In the genomic region with DNA sequence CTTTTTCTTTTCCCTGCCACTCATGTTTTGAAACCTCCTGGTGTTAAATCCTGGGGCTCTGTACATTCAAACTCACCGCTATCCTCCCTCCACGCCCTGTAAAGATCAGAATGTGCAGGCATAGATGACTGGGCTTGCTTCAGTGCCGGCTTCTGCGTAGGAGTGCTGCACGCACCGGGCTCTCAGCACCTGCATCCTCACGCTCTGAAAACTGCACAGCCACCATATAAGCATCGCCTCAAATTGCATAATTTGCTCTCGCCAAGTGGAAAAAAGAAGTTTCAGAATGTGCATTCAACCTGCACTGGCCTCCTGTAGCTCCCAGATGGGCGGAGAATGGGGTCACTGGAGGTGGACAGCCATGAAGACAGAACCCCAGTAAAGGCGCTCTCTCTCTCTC, we compare ENCODE assay signal across 38 mouse cellular contexts. TPM values are rescaled to one million over a fixed set of nuclear protein-coding genes. Genes with fewer than 3 reads are reported as not detected.
DNase-seq lines count a peak whose midpoint lies in the region; ATAC-seq lines count a peak whose summit lies in the region.
"Had no signal": no experiment of that assay in that cellular context is flagged by ENCODE, and none has a peak within 500 bp of the region (broad histone marks: within the 10 kb centered on the region; RNA-seq: fewer than 3 reads in every experiment).

No protein-coding gene starts in this region.

- H3K4me1 ChIP-seq in kidney, embryonic 16.5 days (ENCODE audit: insufficient read depth, low read length) = no peaks in the 10 kb centered on the region
- H3K4me1 ChIP-seq in hindbrain, embryonic 10.5 days (replicated peaks) = no peaks in the 10 kb centered on the region
- H3K4me1 ChIP-seq: heart, embryonic 13.5 days; hindbrain, embryonic 15.5 days; limb, embryonic 13.5 days; lung, embryonic 15.5 days had no signal

- no peak overlapping the region for H3K9ac ChIP-seq in kidney, embryonic 16.5 days (replicated peaks; ENCODE audit: low read length)
- H3K9ac ChIP-seq: heart, embryonic 13.5 days; hindbrain, embryonic 15.5 days; limb, embryonic 13.5 days; lung, embryonic 15.5 days had no signal

- H3K4me3 ChIP-seq in kidney, embryonic 16.5 days (ENCODE audit: low read length) = no peak overlapping the region
- no peak overlapping the region for H3K4me3 ChIP-seq in hindbrain, embryonic 10.5 days
- H3K4me3 ChIP-seq: erythroblast, embryonic 14.5 days; heart, embryonic 13.5 days; hindbrain, embryonic 15.5 days; limb, embryonic 13.5 days; lung, embryonic 15.5 days had no signal

- intact Hi-C loops in left cerebral cortex, postnatal 36 days (cut with DNase I) = no loop called here
- intact Hi-C loops in left cerebral cortex, postnatal 4 days (cut with DNase I) = no loop called here

- no peak for DNase-seq in kidney, adult 11 months
- peak; percentile 25 to 32 for DNase-seq in left cerebral cortex, postnatal 36 days (ENCODE audit: low spot score in 2 of 2)
- no peak for DNase-seq in left cerebral cortex, postnatal 4 days
- peak; percentile 44 for DNase-seq in CD4-positive, CD25-positive, alpha-beta regulatory T cell, adult 2 months (ENCODE audit: low read depth, low spot score)
- no peak for DNase-seq in hindbrain, embryonic 10.5 days (ENCODE audit: low spot score)
- no peak for DNase-seq in spleen, postnatal 14 days (ENCODE audit: low spot score in 2 of 2)
- DNase-seq: adrenal gland, postnatal 14 days; cerebellum, adult 11-12 months; cerebellum, postnatal 14 days; gastrocnemius, postnatal 14 days; heart, adult 11 months; heart, postnatal 10 days; kidney, adult 2 months; kidney, postnatal 14 days; lung, postnatal 36 days; thymus, adult 2 months; thymus, postnatal 36 days had no signal

- WGBS in kidney, embryonic 16.5 days = 70% methylated on average over 11 of the region's 11 CpGs
- WGBS in hindbrain, embryonic 10.5 days = 86% methylated on average over 11 of the region's 11 CpGs

- no peak overlapping the region for H3K4me2 ChIP-seq in kidney, embryonic 16.5 days (replicated peaks; ENCODE audit: low read depth, low read length)
- H3K4me2 ChIP-seq: heart, embryonic 13.5 days; hindbrain, embryonic 15.5 days; limb, embryonic 13.5 days; liver, embryonic 11.5 days; lung, embryonic 15.5 days; midbrain, embryonic 11.5 days had no signal

- H3K27me3 ChIP-seq in kidney, embryonic 16.5 days (ENCODE audit: insufficient read depth, low read length) = no peaks in the 10 kb centered on the region
- H3K27me3 ChIP-seq in hindbrain, embryonic 10.5 days (ENCODE audit: insufficient read depth, poor library complexity, severe bottlenecking) = no peaks in the 10 kb centered on the region
- H3K27me3 ChIP-seq: heart, embryonic 13.5 days; hindbrain, embryonic 15.5 days; limb, embryonic 13.5 days; lung, embryonic 15.5 days had no signal

- H3K9me3 ChIP-seq in kidney, embryonic 16.5 days (ENCODE audit: low read length) = no peaks in the 10 kb centered on the region
- H3K9me3 ChIP-seq in hindbrain, embryonic 10.5 days = no peaks in the 10 kb centered on the region
- H3K9me3 ChIP-seq: G1E; heart, embryonic 13.5 days; hindbrain, embryonic 15.5 days; limb, embryonic 13.5 days; lung, embryonic 15.5 days had no signal

- ATAC-seq in kidney, embryonic 16.5 days (ENCODE audit: low FRiP score, low TSS enrichment) = peak; percentile 31; the same call in 1 of the 2 replicates
- ATAC-seq in activated CD4-positive, CD25-positive, alpha-beta regulatory T cell, adult 4 months = peak; percentile 9
- ATAC-seq: forebrain, embryonic 16.5 days; midbrain, embryonic 16.5 days; Patski had no signal

- H3K27ac ChIP-seq in kidney, embryonic 16.5 days (ENCODE audit: low read length) = no peak overlapping the region
- no peak overlapping the region for H3K27ac ChIP-seq in hindbrain, embryonic 10.5 days
- H3K27ac ChIP-seq: heart, embryonic 13.5 days; hindbrain, embryonic 15.5 days; limb, embryonic 13.5 days; lung, embryonic 15.5 days had no signal

- no peaks in the 10 kb centered on the region for H3K36me3 ChIP-seq in kidney, embryonic 16.5 days (ENCODE audit: insufficient read depth, low read length)
- no peaks in the 10 kb centered on the region for H3K36me3 ChIP-seq in hindbrain, embryonic 10.5 days
- H3K36me3 ChIP-seq: G1E; heart, embryonic 13.5 days; hindbrain, embryonic 15.5 days; limb, embryonic 13.5 days; lung, embryonic 15.5 days had no signal

RNA-seq across cellular contexts. Expression of a gene that starts 35.9 kb away (rescaled TPM):
- not detected in 2 replicates for polyA plus RNA-seq in kidney, embryonic 16.5 days (2015; fragmentation: Nextera tagmentation; extraction: Ambion mirVana)
- total RNA-seq in left cerebral cortex, postnatal 36 days (2021) = not detected
- total RNA-seq in left cerebral cortex, postnatal 4 days (2021) = not detected
- polyA plus RNA-seq in activated CD4-positive, CD25-positive, alpha-beta regulatory T cell, adult 4 months (2017; shearing (Covaris generic)) = under 1 TPM; 0.45 to 0.73 TPM
- polyA plus RNA-seq in hindbrain, embryonic 10.5 days (2016; fragmentation: Nextera tagmentation; extraction: Ambion mirVana) = not detected in 2 replicates
- total RNA-seq: adrenal gland, postnatal 14 days; gastrocnemius, postnatal 14 days; heart, postnatal 10 days; hematopoietic stem cell, adult 5-6 weeks; megakaryocyte, adult 5-6 weeks had no signal
- polyA plus RNA-seq: embryonic facial prominence, embryonic 14.5 days; erythroblast, embryonic 14.5 days; forebrain, embryonic 11.5 days; forebrain, embryonic 16.5 days; G1E; heart, embryonic 13.5 days; hindbrain, embryonic 15.5 days; intestine, embryonic 14.5 days; kidney, adult 2 months; limb, embryonic 13.5 days; liver, embryonic 11.5 days; liver, embryonic 16.5 days; lung, embryonic 15.5 days; midbrain, embryonic 11.5 days; midbrain, embryonic 16.5 days; neural tube, embryonic 11.5 days; Patski; spleen, adult 2 months had no signal

RNA-seq across cellular contexts. Expression of a gene that starts 44.0 kb away (rescaled TPM):
- 9.2 and 9.7 TPM in 2 replicates for polyA plus RNA-seq in kidney, embryonic 16.5 days (2015; fragmentation: Nextera tagmentation; extraction: Ambion mirVana)
- total RNA-seq in left cerebral cortex, postnatal 36 days (2021) = 1 to 10 TPM; 3.3 to 4.1 TPM
- 1 to 10 TPM; 5.9 to 6.3 TPM for total RNA-seq in left cerebral cortex, postnatal 4 days (2021)
- polyA plus RNA-seq in activated CD4-positive, CD25-positive, alpha-beta regulatory T cell, adult 4 months (2017; shearing (Covaris generic)) = 1 to 10 TPM; 5.8 to 6.6 TPM
- polyA plus RNA-seq in hindbrain, embryonic 10.5 days (2016; fragmentation: Nextera tagmentation; extraction: Ambion mirVana) = 5.6 and 7.5 TPM in 2 replicates
- polyA plus RNA-seq: erythroblast, embryonic 14.5 days had no signal

RNA-seq across cellular contexts. Expression of a gene that starts 44.2 kb away (rescaled TPM):
- polyA plus RNA-seq in kidney, embryonic 16.5 days (2015; fragmentation: Nextera tagmentation; extraction: Ambion mirVana) = 2.5 and 3.4 TPM in 2 replicates
- total RNA-seq in left cerebral cortex, postnatal 36 days (2021) = 1 to 10 TPM; 9.3 TPM
- total RNA-seq in left cerebral cortex, postnatal 4 days (2021) = 1 to 10 TPM; 2.8 to 3.6 TPM
- under 1 TPM; 0.31 to 0.75 TPM for polyA plus RNA-seq in activated CD4-positive, CD25-positive, alpha-beta regulatory T cell, adult 4 months (2017; shearing (Covaris generic))
- polyA plus RNA-seq in hindbrain, embryonic 10.5 days (2016; fragmentation: Nextera tagmentation; extraction: Ambion mirVana) = 2.0 and 2.4 TPM in 2 replicates

Comparison
In these comparisons a context has a peak if more than half of its experiments do, and no peak if none do; other contexts are left out.
1. DNase-seq: peak in left cerebral cortex, postnatal 36 days (2 of 2) and CD4-positive, CD25-positive, alpha-beta regulatory T cell, adult 2 months (single experiment); none in kidney, adult 11 months (single experiment), left cerebral cortex, postnatal 4 days (single experiment), hindbrain, embryonic 10.5 days (single experiment) and spleen, postnatal 14 days (0 of 2).